Mouse (Mus musculus) adrenal gland, adult 10 weeks (tissue): ENCODE results near the gene Fign. TPM values are rescaled to one million over a fixed set of nuclear protein-coding genes. Genes with fewer than 3 reads are reported as not detected.

Experiments used
- polyA plus RNA-seq: library from polyadenylated mRNA; stranded (reverse); fragments of 350-450 nt; fragmentation: Illumina TruSeq; extraction: RNeasy Lipid Tissue Mini Kit (QIAGEN cat#74804); gene quantifications from one replicate; pipeline ENCODE4 v1.2.3, GENCODE M21; 2014; ENCODE audit warnings: low read depth, low replicate concordance

Fign gene
- 3.7 TPM for polyA plus RNA-seq

DNA sequence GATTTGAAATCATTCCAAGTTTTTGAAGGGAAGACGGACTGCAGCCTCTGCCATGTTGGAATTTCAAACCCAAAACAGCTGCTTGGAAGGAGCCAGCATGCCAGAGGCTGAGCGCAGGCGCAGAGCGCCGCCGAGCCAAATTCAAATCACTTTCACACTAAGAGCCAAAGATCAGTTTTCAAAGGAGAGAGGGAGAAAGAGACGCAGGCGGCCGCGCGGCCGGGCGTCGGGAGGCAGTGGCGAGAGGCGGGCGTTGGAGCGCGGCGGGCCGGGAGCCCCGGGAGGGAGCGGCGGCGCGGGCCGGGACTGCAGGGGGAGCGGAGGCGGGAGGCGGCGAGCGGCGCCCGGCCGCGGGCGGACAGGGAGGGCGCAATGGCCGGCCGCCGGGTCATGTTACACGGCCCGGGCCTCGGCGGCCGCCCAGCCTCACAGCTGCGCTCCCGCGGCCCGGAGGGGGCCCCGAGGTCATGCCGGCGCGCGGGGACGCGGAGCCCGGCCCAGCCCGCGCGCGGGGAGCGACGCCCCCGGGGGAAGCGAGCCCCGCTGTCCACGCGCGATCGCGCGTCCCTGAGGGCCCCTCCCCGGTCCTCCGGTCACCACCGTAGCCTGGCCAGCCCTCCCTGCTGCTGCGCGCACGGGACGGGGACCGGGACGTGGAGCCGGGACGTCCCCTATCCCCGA, at the start of gene Fign:
Gene Fign (minus strand): TSS at position 102 of the 681 bp plus-strand sequence.

